Mouse (Mus musculus) forebrain, embryonic 15.5 days (tissue): ENCODE measurements at regions not wholly inside any gene's neighbourhood (a gene's known extent, or its start where the extent isn't known, plus 50 kb on each side); places are given as distances from the start of the nearest gene placed in this dataset.

Experiments
- ATAC-seq: fragments of 200-750 bp; cut with Nextera tagmentation; replicated peaks from 2 replicates; pipeline ENCODE4 v1.8.0; 2017; ENCODE audit warnings: mild to moderate bottlenecking, moderate TSS enrichment, moderate library complexity
- H3K27ac ChIP-seq: fragments of 300-500 bp; sonication (generic); replicated peaks from 2 replicates; pipeline ENCODE4 v1.5.1; 2015; ENCODE audit warnings: mild to moderate bottlenecking, inconsistent platforms
- H3K27me3 ChIP-seq: fragments of 300-500 bp; sonication (generic); 2 replicates; pipeline ENCODE4 v1.6.1; 2015; ENCODE audit warnings: inconsistent platforms
- H3K36me3 ChIP-seq: fragments of 300-500 bp; sonication (generic); 2 replicates; pipeline ENCODE4 v1.6.1; 2015; ENCODE audit warnings: mild to moderate bottlenecking, inconsistent platforms
- H3K4me1 ChIP-seq: fragments of 300-500 bp; sonication (generic); 2 replicates; pipeline ENCODE4 v1.6.1; 2015; ENCODE audit warnings: inconsistent platforms
- H3K4me2 ChIP-seq: fragments of 300-500 bp; sonication (generic); replicated peaks from 2 replicates; pipeline ENCODE4 v1.6.1; 2015; ENCODE audit warnings: mild to moderate bottlenecking, inconsistent platforms
- H3K4me3 ChIP-seq: fragments of 300-500 bp; sonication (generic); 2 replicates; pipeline ENCODE4 v1.5.1; 2015; ENCODE audit warnings: mild to moderate bottlenecking, inconsistent platforms
- H3K9ac ChIP-seq: fragments of 300-500 bp; sonication (generic); replicated peaks from 2 replicates; pipeline ENCODE4 v1.6.1; 2015; ENCODE audit warnings: mild to moderate bottlenecking, inconsistent platforms
- H3K9me3 ChIP-seq: fragments of 300-500 bp; sonication (generic); 2 replicates; pipeline ENCODE4 v1.6.1; 2016; ENCODE audit warnings: inconsistent platforms
- WGBS: fragments of 180-500 bp; shearing (Covaris S2); methylation state at CpG from one replicate; pipeline ENCODE4 v1.1.7; 2015; ENCODE audit warnings: mixed read lengths; 5-methylcytosine and 5-hydroxymethylcytosine counted together

GRCm38 (mm10) chr2:45756395-45756794, 639.2 kb upstream of the Zeb2 start:
- Histone ChIP-seq H3K4me2 (no peak overlapping the region), H3K9ac (no peak overlapping the region), H3K27me3 (no peaks in the 10 kb centered on the region), H3K27ac (no peak overlapping the region), H3K4me1 (no peaks in the 10 kb centered on the region), H3K9me3 (no peaks in the 10 kb centered on the region), H3K4me3 (no peak overlapping the region), H3K36me3 (no peaks in the 10 kb centered on the region)
- 84% methylated on average over 3 of the region's 3 CpGs for WGBS
- ATAC-seq: no peak

GRCm38 (mm10) chr2:45751746-45752145, 634.6 kb upstream of the Zeb2 start:
- Histone ChIP-seq H3K4me3 (no peak overlapping the region), H3K36me3 (no peaks in the 10 kb centered on the region), H3K9ac (no peak overlapping the region), H3K27me3 (no peaks in the 10 kb centered on the region), H3K9me3 (no peaks in the 10 kb centered on the region), H3K4me2 (no peak overlapping the region), H3K4me1 (no peaks in the 10 kb centered on the region), H3K27ac (no peak overlapping the region)
- no peak for ATAC-seq
- 64% methylated on average over 2 of the region's 2 CpGs for WGBS

- H3K4me3 ChIP-seq: no peak overlapping the region
- no peak overlapping the region for H3K27ac ChIP-seq
- no peaks in the 10 kb centered on the region for H3K4me1 ChIP-seq
- no peak overlapping the region for H3K4me2 ChIP-seq
- H3K27me3 ChIP-seq: no peaks in the 10 kb centered on the region
- no peaks in the 10 kb centered on the region for H3K36me3 ChIP-seq
- H3K9ac ChIP-seq: no peak overlapping the region
- no peak for ATAC-seq
- no peaks in the 10 kb centered on the region for H3K9me3 ChIP-seq
- 81% methylated on average over 2 of the region's 2 CpGs for WGBS
These were observed 632.2 kb upstream of the Zeb2 start for GRCm38 (mm10) chr2:45749379-45749778.

GRCm38 (mm10) chr2:45747263-45748236, 630.4 kb upstream of the Zeb2 start:
- no peak overlapping the region for H3K4me2 ChIP-seq
- no peak overlapping the region for H3K9ac ChIP-seq
- H3K36me3 ChIP-seq: no peaks in the 10 kb centered on the region
- H3K9me3 ChIP-seq: no peaks in the 10 kb centered on the region
- H3K27ac ChIP-seq: no peak overlapping the region
- no peak overlapping the region for H3K4me3 ChIP-seq
- H3K27me3 ChIP-seq: no peaks in the 10 kb centered on the region
- 64% methylated on average over 7 of the region's 7 CpGs for WGBS
- no peak for ATAC-seq
- no peaks in the 10 kb centered on the region for H3K4me1 ChIP-seq

GRCm38 (mm10) chr2:45746606-45747005, 629.4 kb upstream of the Zeb2 start:
- Histone ChIP-seq H3K4me1 (no peaks in the 10 kb centered on the region), H3K9me3 (no peaks in the 10 kb centered on the region), H3K36me3 (no peaks in the 10 kb centered on the region), H3K27me3 (no peaks in the 10 kb centered on the region), H3K4me3 (no peak overlapping the region), H3K27ac (no peak overlapping the region), H3K9ac (no peak overlapping the region), H3K4me2 (no peak overlapping the region)
- WGBS: 83% methylated on average over 4 of the region's 4 CpGs
- ATAC-seq: no peak

- Histone ChIP-seq H3K27me3 (no peaks in the 10 kb centered on the region), H3K4me3 (no peak overlapping the region), H3K27ac (no peak overlapping the region), H3K9ac (no peak overlapping the region), H3K4me1 (no peaks in the 10 kb centered on the region), H3K36me3 (no peaks in the 10 kb centered on the region), H3K4me2 (no peak overlapping the region), H3K9me3 (no peaks in the 10 kb centered on the region)
- 15% methylated on average over 2 of the region's 2 CpGs for whole genome bisulfite sequencing
- ATAC-seq: peak; percentile 64; the same call in 1 of the 2 replicates
These were observed 619.1 kb upstream of the Zeb2 start for GRCm38 (mm10) chr2:45736278-45736677.

- H3K9me3 ChIP-seq: no peaks in the 10 kb centered on the region
- no peaks in the 10 kb centered on the region for H3K4me1 ChIP-seq
- no peaks in the 10 kb centered on the region for H3K27me3 ChIP-seq
- no peaks in the 10 kb centered on the region for H3K36me3 ChIP-seq
- H3K4me3 ChIP-seq: no peak overlapping the region
- H3K4me2 ChIP-seq: no peak overlapping the region
- H3K27ac ChIP-seq: no peak overlapping the region
- no peak for ATAC-seq
- H3K9ac ChIP-seq: no peak overlapping the region
- WGBS: 87% methylated on average over 4 of the region's 4 CpGs
These were observed 596.8 kb upstream of the Zeb2 start for GRCm38 (mm10) chr2:45713997-45714396.

GRCm38 (mm10) chr2:45707026-45707425, 589.8 kb upstream of the Zeb2 start:
- no peak overlapping the region for H3K27ac ChIP-seq
- H3K9ac ChIP-seq: no peak overlapping the region
- no peaks in the 10 kb centered on the region for H3K27me3 ChIP-seq
- no peak overlapping the region for H3K4me3 ChIP-seq
- no peaks in the 10 kb centered on the region for H3K4me1 ChIP-seq
- no peaks in the 10 kb centered on the region for H3K9me3 ChIP-seq
- ATAC-seq: no peak
- H3K36me3 ChIP-seq: no peaks in the 10 kb centered on the region
- H3K4me2 ChIP-seq: no peak overlapping the region

- Histone ChIP-seq H3K4me3 (no peak overlapping the region), H3K4me2 (no peak overlapping the region), H3K27me3 (no peaks in the 10 kb centered on the region), H3K27ac (no peak overlapping the region), H3K4me1 (no peaks in the 10 kb centered on the region), H3K36me3 (no peaks in the 10 kb centered on the region), H3K9me3 (no peaks in the 10 kb centered on the region), H3K9ac (no peak overlapping the region)
- ATAC-seq: no peak
These were observed 585.3 kb upstream of the Zeb2 start for GRCm38 (mm10) chr2:45702511-45702910.

GRCm38 (mm10) chr2:45700578-45700977, 583.4 kb upstream of the Zeb2 start:
- Histone ChIP-seq H3K4me3 (no peak overlapping the region), H3K4me2 (no peak overlapping the region), H3K9ac (no peak overlapping the region), H3K27me3 (no peaks in the 10 kb centered on the region), H3K27ac (no peak overlapping the region), H3K36me3 (no peaks in the 10 kb centered on the region), H3K9me3 (no peaks in the 10 kb centered on the region), H3K4me1 (no peaks in the 10 kb centered on the region)
- ATAC-seq: no peak
- WGBS: 88% methylated on average over 1 of the region's 1 CpGs

GRCm38 (mm10) chr2:45693291-45694020, 576.3 kb upstream of the Zeb2 start:
- no peaks in the 10 kb centered on the region for H3K9me3 ChIP-seq
- WGBS: 9% methylated on average over 8 of the region's 8 CpGs
- no peaks in the 10 kb centered on the region for H3K27me3 ChIP-seq
- H3K36me3 ChIP-seq: no peaks in the 10 kb centered on the region
- ATAC-seq: no peak
- no peak overlapping the region for H3K9ac ChIP-seq
- H3K4me3 ChIP-seq: no peak overlapping the region
- H3K27ac ChIP-seq: no peak overlapping the region
- H3K4me2 ChIP-seq: no peak overlapping the region
- H3K4me1 ChIP-seq: 0 out of 2 replicates have a peak, but pooled peaks cover 5% of the 10 kb centered on the region

- WGBS: 94% methylated on average over 1 of the region's 1 CpGs
- no peak overlapping the region for H3K4me3 ChIP-seq
These were observed 575.6 kb upstream of the Zeb2 start for GRCm38 (mm10) chr2:45692819-45693218.

More at GRCm38 (mm10) chr2:45692819-45693218, 575.6 kb upstream of the Zeb2 start:
- Histone ChIP-seq H3K36me3 (no peaks in the 10 kb centered on the region), H3K9me3 (no peaks in the 10 kb centered on the region), H3K27ac (no peak overlapping the region), H3K4me2 (no peak overlapping the region), H3K9ac (no peak overlapping the region), H3K27me3 (no peaks in the 10 kb centered on the region), H3K4me1 (0 out of 2 replicates have a peak, but pooled peaks cover 5% of the 10 kb centered on the region)
- no peak for ATAC-seq
